Mouse (Mus musculus) cortical plate, adult 2 months (tissue): ENCODE data around the gene Rpn1.

Experiments
- CTCF ChIP-seq: fragments of 200-500 bp; IDR thresholded peaks from 2 replicates; pipeline ENCODE4 v1.5.1; 2011; ENCODE audit warnings: mild to moderate bottlenecking, control low read depth, low read length; ENCODE audit not compliant: insufficient read depth; ENCODE audit errors: extremely low read depth
- POLR2A ChIP-seq: fragments of 200-500 bp; IDR thresholded peaks from 2 replicates; pipeline ENCODE4 v1.6.1; 2011; ENCODE audit warnings: mild to moderate bottlenecking, low read length, control low read depth; ENCODE audit not compliant: insufficient read depth; ENCODE audit errors: extremely low read depth

DNA sequence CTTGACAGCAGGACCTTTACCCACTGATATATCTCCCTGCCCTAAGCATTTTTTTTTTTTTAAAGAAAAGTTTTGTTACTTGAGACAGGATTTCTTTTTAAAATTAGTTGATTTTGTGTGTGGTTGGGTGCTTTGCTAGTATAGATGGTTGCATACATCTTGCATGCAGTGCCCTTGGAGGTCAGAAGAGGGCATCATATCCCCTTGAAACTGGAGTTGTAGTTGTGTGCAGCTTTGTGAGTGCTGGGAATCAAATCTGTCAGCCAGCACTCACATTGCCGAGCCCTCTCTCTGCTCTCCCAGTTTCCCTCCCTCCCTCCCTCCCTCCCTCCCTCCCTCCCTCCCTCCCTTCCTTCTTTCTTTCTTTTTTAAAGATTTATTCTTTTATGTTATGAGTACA, 4.7 kb downstream of the Rpn1 start:
- TF ChIP-seq CTCF (no peak), POLR2A (no peak)
